8 mouse cellular contexts compared by ENCODE assay signal in the genomic region with DNA sequence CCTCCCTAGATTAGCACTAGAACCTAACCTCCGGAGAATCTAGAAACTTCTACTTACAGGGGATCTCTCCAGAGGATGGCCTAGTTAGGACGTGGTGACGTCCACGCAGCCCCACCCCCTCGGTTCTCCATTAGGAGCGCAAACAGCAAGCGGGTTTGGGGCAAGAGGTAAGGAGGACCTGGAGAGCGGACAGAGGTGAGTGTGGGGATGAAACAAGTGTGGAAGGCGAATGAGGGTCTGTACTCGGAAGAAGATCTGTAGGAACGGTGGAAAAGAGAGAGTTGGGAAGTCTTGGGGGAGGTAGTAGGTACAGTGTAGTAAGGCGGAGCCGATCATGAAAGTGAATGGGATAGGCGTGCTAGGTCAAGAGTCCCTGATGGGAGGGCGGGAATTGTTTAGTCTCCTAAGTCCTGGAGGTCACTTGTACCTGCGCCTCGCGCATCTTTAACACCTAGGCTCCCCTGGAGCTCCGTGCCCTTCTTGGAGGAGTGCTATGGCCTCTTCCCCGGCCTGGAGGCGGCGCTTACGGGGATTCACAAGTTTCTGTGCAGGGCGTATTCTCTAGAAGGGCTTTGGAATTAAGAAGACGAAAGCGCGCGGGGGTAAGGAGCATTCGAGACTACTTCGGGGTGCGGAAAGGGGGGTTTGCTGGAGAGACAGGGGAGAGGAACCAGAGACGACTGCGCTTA. TPM values are rescaled to one million over a fixed set of nuclear protein-coding genes. Genes with fewer than 3 reads are reported as not detected.
A peak's percentile ranks its signal among the peaks of the same experiment; 100 is the strongest.
DNase-seq lines count a peak whose midpoint lies in the region; ATAC-seq and TF ChIP-seq lines count a peak whose summit lies in the region.

No protein-coding gene starts in this region.

- H3K36me3 ChIP-seq in kidney, adult 2 months (ENCODE audit: control insufficient read depth, insufficient read depth, low read length), result no peaks in the 10 kb centered on the region
- H3K36me3 ChIP-seq in lung, postnatal 0 days (ENCODE audit: insufficient read depth, low read length), result no peaks in the 10 kb centered on the region

- ATAC-seq in lung, postnatal 0 days, result peak; percentile 79

- H3K4me1 ChIP-seq in kidney, adult 2 months (ENCODE audit: control insufficient read depth, insufficient read depth, low read length), result no peaks in the 10 kb centered on the region
- H3K4me1 ChIP-seq in lung, postnatal 0 days (ENCODE audit: insufficient read depth, low read depth, low read length), result no peaks in the 10 kb centered on the region

- peak overlapping the region; percentile 89 for H3K4me2 ChIP-seq in lung, postnatal 0 days (replicated peaks; ENCODE audit: low read depth, low read length)

- H3K27ac ChIP-seq in kidney, adult 2 months (ENCODE audit: insufficient read depth, low read depth, low read length), result peak overlapping the region; percentile 15; the same call in 1 of the 2 replicates
- H3K27ac ChIP-seq in lung, postnatal 0 days (ENCODE audit: low read length), result peak overlapping the region; percentile 47

- no peak for TF ChIP-seq POLR2A in kidney, adult 2 months (IDR thresholded peaks at IDR 0.05; ENCODE audit: low read depth, low read length)

- no peak for TF ChIP-seq EP300 in lung, postnatal 0 days (IDR thresholded peaks at IDR 0.05)

- 2% methylated on average over 33 of the region's 33 CpGs for WGBS in kidney, adult 2 months
- 2% methylated on average over 33 of the region's 33 CpGs for WGBS in lung, postnatal 0 days

- no peaks in the 10 kb centered on the region for H3K27me3 ChIP-seq in kidney, adult 2 months (replicated peaks; ENCODE audit: control insufficient read depth, insufficient read depth, low read length)
- H3K27me3 ChIP-seq in lung, postnatal 0 days (replicated peaks; ENCODE audit: insufficient read depth, low read length), result no peaks in the 10 kb centered on the region; the same call in none of the 2 replicates

- DNase-seq in gastrocnemius, adult 18-20 months (ENCODE audit: low spot score), result peak; percentile 20
- DNase-seq in gastrocnemius, adult 8-10 months (ENCODE audit: low spot score in 2 of 2), result no peak
- peak; percentile 72 for DNase-seq in embryo, embryonic 10.5 days (ENCODE audit: low spot score)
- peak; percentile 43 for DNase-seq in heart, adult 8-10 months (ENCODE audit: low spot score)
- peak; percentile 46 for DNase-seq in kidney, adult 2 months
- DNase-seq in lung, postnatal 0 days (ENCODE audit: low spot score), result peak; percentile 65
- peak; percentile 52 for DNase-seq in retina, postnatal 1 day
- DNase-seq in right cerebral cortex, postnatal 36 days (ENCODE audit: low spot score in 2 of 2), result no peak

- no peaks in the 10 kb centered on the region for H3K9me3 ChIP-seq in lung, postnatal 0 days (ENCODE audit: low read length)

- peak overlapping the region; percentile 51 for H3K9ac ChIP-seq in lung, postnatal 0 days (replicated peaks; ENCODE audit: low read depth)

- no peak for TF ChIP-seq CTCF in kidney, adult 2 months (conservative IDR thresholded peaks at IDR 0.05; ENCODE audit: insufficient read depth, insufficient read length, low read depth, low read length)
- TF ChIP-seq CTCF in lung, postnatal 0 days (IDR thresholded peaks at IDR 0.05), result no peak

- peak overlapping the region; percentile 66 for H3K4me3 ChIP-seq in kidney, adult 2 months (ENCODE audit: insufficient read depth, low read depth, low read length)
- peak overlapping the region; percentile 61 for H3K4me3 ChIP-seq in lung, postnatal 0 days (ENCODE audit: low read depth, low read length)

RNA-seq across cellular contexts. Expression of a gene that starts 6.8 kb away (rescaled TPM):
- total RNA-seq in gastrocnemius, adult 18-20 months (2021), result not detected
- total RNA-seq in gastrocnemius, adult 8-10 months (2022), result not detected
- total RNA-seq in heart, adult 8-10 months (2022), result not detected
- 0.13 TPM in 1 of 2 replicates, not detected in the other for polyA plus RNA-seq in kidney, adult 2 months (2012; rRNA removed)
- not detected in 2 replicates for polyA plus RNA-seq in lung, postnatal 0 days (2015; fragmentation: Nextera tagmentation; extraction: Ambion mirVana)

RNA-seq across cellular contexts. Expression of a gene that starts 28.1 kb away (rescaled TPM):
- total RNA-seq in gastrocnemius, adult 18-20 months (2021), result not detected
- total RNA-seq in gastrocnemius, adult 8-10 months (2022), result not detected
- not detected for total RNA-seq in heart, adult 8-10 months (2022)
- polyA plus RNA-seq in kidney, adult 2 months (2012; rRNA removed), result 0.13 and 0.29 TPM in 2 replicates
- 5.6 and 7.3 TPM in 2 replicates for polyA plus RNA-seq in lung, postnatal 0 days (2015; fragmentation: Nextera tagmentation; extraction: Ambion mirVana)

RNA-seq across cellular contexts. Expression of a gene that starts 41.9 kb away (rescaled TPM):
- total RNA-seq in gastrocnemius, adult 18-20 months (2021), result under 1 TPM; 0.30 to 0.47 TPM
- under 1 TPM in 3 of 4 experiments, not detected in 1; 0.22 to 0.54 (median 0.39) TPM for total RNA-seq in gastrocnemius, adult 8-10 months (2022)
- total RNA-seq in heart, adult 8-10 months (2022), result 1 to 10 TPM in 2 of 4 experiments, under 1 TPM in 2; 0.25 to 1.8 (median 0.95) TPM
- polyA plus RNA-seq in kidney, adult 2 months (2012; rRNA removed), result 1.8 and 2.2 TPM in 2 replicates
- 5.8 and 7.0 TPM in 2 replicates for polyA plus RNA-seq in lung, postnatal 0 days (2015; fragmentation: Nextera tagmentation; extraction: Ambion mirVana)

RNA-seq across cellular contexts. Expression of a gene that starts 55.9 kb away (rescaled TPM):
- not detected for total RNA-seq in gastrocnemius, adult 18-20 months (2021)
- under 1 TPM in 1 of 4 experiments, not detected in 3; 0.07 TPM for total RNA-seq in gastrocnemius, adult 8-10 months (2022)
- total RNA-seq in heart, adult 8-10 months (2022), result under 1 TPM in 1 of 4 experiments, not detected in 3; 0.06 TPM
- 0.02 TPM in 1 of 2 replicates, not detected in the other for polyA plus RNA-seq in kidney, adult 2 months (2012; rRNA removed)
- 0.97 and 0.98 TPM in 2 replicates for polyA plus RNA-seq in lung, postnatal 0 days (2015; fragmentation: Nextera tagmentation; extraction: Ambion mirVana)

Comparison
In these comparisons a context has a peak if more than half of its experiments do, and no peak if none do; other contexts are left out.
1. DNase-seq: peak in gastrocnemius, adult 18-20 months (single experiment), embryo, embryonic 10.5 days (single experiment), heart, adult 8-10 months (single experiment), kidney, adult 2 months (single experiment), lung, postnatal 0 days (single experiment) and retina, postnatal 1 day (single experiment); none in gastrocnemius, adult 8-10 months (0 of 2) and right cerebral cortex, postnatal 36 days (0 of 2).